Mouse (Mus musculus) kidney, postnatal 0 days (tissue): ENCODE measurements at regions not wholly inside any gene's neighbourhood (a gene's known extent, or its start where the extent isn't known, plus 50 kb on each side); places are given as distances from the start of the nearest gene placed in this dataset.

Source experiments
- ATAC-seq: fragments of 200-750 bp; cut with Nextera tagmentation; replicated peaks from 2 replicates; pipeline ENCODE4 v1.8.0; 2017; ENCODE audit warnings: low read depth, moderate number of reproducible peaks, moderate TSS enrichment, moderate library complexity; ENCODE audit not compliant: low FRiP score
- DNase-seq: peaks from one replicate; pipeline ENCODE4 v3.0.0-alpha.2; 2016; ENCODE audit warnings: low spot score
- H3K27ac ChIP-seq: fragments of 300-500 bp; sonication (generic); 2 replicates; pipeline ENCODE4 v1.5.1; 2014; ENCODE audit warnings: mild to moderate bottlenecking
- H3K27me3 ChIP-seq: fragments of 300-500 bp; sonication (generic); 2 replicates; pipeline ENCODE4 v1.6.1; 2014; ENCODE audit warnings: low read length, mixed read lengths; ENCODE audit not compliant: insufficient read depth
- H3K36me3 ChIP-seq: fragments of 300-500 bp; sonication (generic); 2 replicates; pipeline ENCODE4 v1.6.1; 2014; ENCODE audit warnings: low read length, mixed read lengths; ENCODE audit not compliant: insufficient read depth
- H3K4me1 ChIP-seq: fragments of 300-500 bp; sonication (generic); replicated peaks from 2 replicates; pipeline ENCODE4 v1.6.1; 2014; ENCODE audit warnings: antibody characterized with exemption, low read length, mixed read lengths; ENCODE audit not compliant: insufficient read depth
- H3K4me2 ChIP-seq: fragments of 300-500 bp; sonication (generic); 2 replicates; pipeline ENCODE4 v1.6.1; 2014; ENCODE audit warnings: mild to moderate bottlenecking, low read length, moderate library complexity, mixed read lengths
- H3K4me3 ChIP-seq: fragments of 300-500 bp; sonication (generic); replicated peaks from 2 replicates; pipeline ENCODE4 v1.5.1; 2014; ENCODE audit warnings: low read depth, low read length
- H3K9ac ChIP-seq: fragments of 300-500 bp; sonication (generic); 2 replicates; pipeline ENCODE4 v1.6.1; 2014; ENCODE audit warnings: low read depth, low read length
- H3K9me3 ChIP-seq: fragments of 300-500 bp; sonication (generic); replicated peaks from 2 replicates; pipeline ENCODE4 v1.6.1; 2016; ENCODE audit warnings: low read length, inconsistent platforms, mixed read lengths
- CTCF ChIP-seq: IDR thresholded peaks from 2 replicates; pipeline ENCODE4 v1.5.1; 2016; ENCODE audit warnings: antibody characterized with exemption, low read depth, mild to moderate bottlenecking, moderate library complexity
- WGBS: fragments of 180-500 bp; shearing (Covaris S2); extraction: QIAGEN DNeasy Blood & Tissue Kit; methylation state at CpG from one replicate; pipeline ENCODE4 v1.1.7; 2014; 5-methylcytosine and 5-hydroxymethylcytosine counted together

GRCm38 (mm10) chr1:14460811-14461210, 1632.3 kb downstream of the 4930444P10Rik start:
- Histone ChIP-seq H3K4me1 (no peaks in the 10 kb centered on the region), H3K4me2 (no peak overlapping the region), H3K9me3 (no peaks in the 10 kb centered on the region), H3K36me3 (no peaks in the 10 kb centered on the region), H3K9ac (no peak overlapping the region), H3K27ac (no peak overlapping the region), H3K27me3 (no peaks in the 10 kb centered on the region), H3K4me3 (no peak overlapping the region)
- no peak for TF ChIP-seq CTCF
- no peak for DNase-seq
- 49% methylated on average over 4 of the region's 4 CpGs for WGBS
- ATAC-seq, result no peak

DNA sequence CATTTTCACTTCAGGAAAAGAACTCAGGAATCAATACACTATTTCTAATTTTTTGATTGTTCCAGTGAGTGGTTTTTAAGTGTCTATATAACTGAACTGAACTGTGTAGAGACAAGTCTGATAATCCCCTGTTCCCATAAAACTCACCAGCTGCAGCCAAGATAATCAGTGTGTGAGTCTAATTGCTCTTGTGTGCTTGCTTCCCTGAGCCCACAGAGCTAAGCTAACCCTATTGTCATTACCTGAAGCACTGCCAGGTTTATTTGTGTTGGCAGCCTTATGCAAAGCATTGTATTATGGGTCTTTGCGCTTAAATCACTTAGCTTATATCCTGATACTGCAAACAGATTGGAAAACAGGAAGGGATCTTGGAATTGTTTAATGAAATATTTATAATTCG, 1663.8 kb downstream of the 4930444P10Rik start:
- DNase-seq, result no peak
- no peak for TF ChIP-seq CTCF
- H3K27me3 ChIP-seq, result no peaks in the 10 kb centered on the region
- no peak overlapping the region for H3K4me3 ChIP-seq
- H3K4me1 ChIP-seq, result no peaks in the 10 kb centered on the region
- H3K27ac ChIP-seq, result no peak overlapping the region
- no peaks in the 10 kb centered on the region for H3K9me3 ChIP-seq
- no peak for ATAC-seq
- no peak overlapping the region for H3K9ac ChIP-seq
- no peaks in the 10 kb centered on the region for H3K36me3 ChIP-seq
- no peak overlapping the region for H3K4me2 ChIP-seq
- 83% methylated on average over 2 of the region's 2 CpGs for WGBS

GRCm38 (mm10) chr1:14421030-14421429, 1672.1 kb downstream of the 4930444P10Rik start:
- Histone ChIP-seq H3K4me3 (no peak overlapping the region), H3K4me1 (no peaks in the 10 kb centered on the region), H3K9me3 (no peaks in the 10 kb centered on the region), H3K36me3 (no peaks in the 10 kb centered on the region), H3K9ac (no peak overlapping the region), H3K27ac (no peak overlapping the region), H3K4me2 (no peak overlapping the region), H3K27me3 (no peaks in the 10 kb centered on the region)
- no peak for ATAC-seq
- no peak for TF ChIP-seq CTCF
- DNase-seq, result no peak
- 72% methylated on average over 1 of the region's 1 CpGs for WGBS

- no peak overlapping the region for H3K27ac ChIP-seq
- H3K4me2 ChIP-seq, result no peak overlapping the region
- TF ChIP-seq CTCF, result no peak
- no peaks in the 10 kb centered on the region for H3K36me3 ChIP-seq
- no peak for DNase-seq
- WGBS, result 89% methylated on average over 4 of the region's 4 CpGs
- H3K9me3 ChIP-seq, result no peaks in the 10 kb centered on the region
- no peaks in the 10 kb centered on the region for H3K27me3 ChIP-seq
- H3K4me3 ChIP-seq, result no peak overlapping the region
- no peak overlapping the region for H3K9ac ChIP-seq
- no peaks in the 10 kb centered on the region for H3K4me1 ChIP-seq
- no peak for ATAC-seq
Observed at GRCm38 (mm10) chr1:14413826-14414445, 1679.2 kb downstream of the 4930444P10Rik start.

DNA sequence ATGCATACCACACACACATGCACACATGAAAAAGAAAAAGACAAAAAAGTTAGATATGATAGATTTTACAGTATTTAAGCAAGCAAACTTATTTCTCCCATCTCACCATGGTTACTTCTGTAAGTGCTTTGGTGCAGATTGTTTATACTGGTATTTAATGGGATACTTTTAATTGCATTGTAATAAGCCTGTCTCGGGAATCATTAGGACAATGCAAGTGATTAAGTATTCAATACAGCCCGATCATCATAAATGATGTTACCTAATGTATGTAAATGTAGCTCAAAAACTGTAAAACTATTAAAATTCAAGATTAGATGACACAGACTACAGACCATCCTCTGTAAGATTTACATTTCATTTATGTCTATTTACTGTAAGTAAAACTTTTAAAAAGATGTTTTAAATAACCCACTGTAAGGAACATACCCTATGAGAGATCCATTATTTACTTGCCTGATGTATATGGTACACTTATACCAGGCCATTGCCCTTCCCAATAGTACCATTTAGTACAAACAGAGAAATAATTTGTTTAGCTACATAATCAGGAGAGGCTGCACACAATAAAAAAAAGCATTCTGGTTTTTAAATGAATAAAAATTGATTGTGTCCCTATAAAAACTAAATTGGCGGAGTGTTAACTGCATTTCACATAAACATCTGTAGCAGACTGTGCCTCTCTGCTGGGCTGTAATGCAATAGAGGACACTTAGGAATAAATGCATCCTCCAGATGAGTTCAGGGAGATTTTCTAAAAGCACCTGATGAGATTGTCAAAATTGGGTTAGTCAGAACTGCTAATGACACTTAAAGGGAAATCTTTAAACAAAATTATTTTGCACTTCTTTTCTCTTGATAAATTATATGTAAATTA, 1722.9 kb downstream of the 4930444P10Rik start:
- Histone ChIP-seq H3K36me3 (no peaks in the 10 kb centered on the region), H3K4me1 (no peaks in the 10 kb centered on the region), H3K9ac (no peak overlapping the region), H3K4me3 (no peak overlapping the region), H3K27ac (no peak overlapping the region), H3K9me3 (no peaks in the 10 kb centered on the region), H3K4me2 (no peak overlapping the region), H3K27me3 (no peaks in the 10 kb centered on the region)
- no peak for DNase-seq
- WGBS, result 89% methylated on average over 3 of the region's 3 CpGs
- no peak for ATAC-seq
- no peak for TF ChIP-seq CTCF

DNA sequence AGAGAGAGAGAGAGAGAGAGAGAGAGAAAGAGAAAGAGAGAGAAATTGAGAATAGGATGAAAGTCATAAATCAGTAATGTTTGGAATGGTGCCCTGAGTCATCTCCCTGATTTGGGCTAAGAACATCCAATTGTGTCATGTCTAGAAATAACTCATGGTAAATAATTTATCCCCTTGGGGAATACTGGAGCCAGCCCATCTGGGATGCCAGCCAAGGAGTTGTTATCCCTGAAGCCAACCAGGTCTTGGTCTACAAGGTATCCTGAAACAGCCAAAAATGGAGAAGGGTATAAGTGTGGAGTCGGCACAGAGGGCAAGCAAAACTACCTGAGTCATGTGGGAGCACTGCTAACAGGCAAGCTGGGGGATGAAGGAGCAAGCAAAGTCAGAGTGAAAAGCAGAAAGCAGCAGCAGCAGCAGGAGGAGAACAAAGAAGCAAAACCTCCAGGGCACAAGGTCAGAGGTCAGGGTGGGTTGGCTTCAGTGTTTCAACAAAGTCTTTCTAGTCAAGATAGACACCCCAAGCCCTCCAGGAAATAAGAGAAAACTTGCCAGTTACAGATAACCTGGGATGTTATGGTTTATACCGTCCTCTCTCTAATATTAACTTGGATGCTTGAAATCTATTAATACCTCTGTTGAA, 1733.0 kb downstream of the 4930444P10Rik start:
- 69% methylated on average over 2 of the region's 2 CpGs for WGBS
- Histone ChIP-seq H3K4me3 (no peak overlapping the region), H3K9me3 (no peaks in the 10 kb centered on the region), H3K36me3 (no peaks in the 10 kb centered on the region), H3K4me2 (no peak overlapping the region), H3K9ac (no peak overlapping the region), H3K4me1 (no peaks in the 10 kb centered on the region), H3K27me3 (no peaks in the 10 kb centered on the region), H3K27ac (no peak overlapping the region)
- DNase-seq (peak; percentile 4), ATAC-seq (no peak)
- TF ChIP-seq CTCF, result no peak
